Mouse (Mus musculus) limb, embryonic 11.5 days (tissue): ENCODE data around the gene Miip. TPM values are rescaled to one million over a fixed set of nuclear protein-coding genes. Genes with fewer than 3 reads are reported as not detected.
A peak's percentile ranks its signal among the peaks of the same experiment; 100 is the strongest.
"Not testable (repeated sequence)": the region's sequence is repeated elsewhere in the genome, so short reads cannot be mapped to it uniquely, and the experiment has no call there.

ENCODE experiments used
- ATAC-seq: fragments of 200-750 bp; cut with Nextera tagmentation; 2 replicates; pipeline ENCODE4 v1.8.0; 2017; ENCODE audit warnings: low read depth; ENCODE audit not compliant: insufficient number of reproducible peaks, low FRiP score, low TSS enrichment
- DNase-seq: peaks from one replicate; pipeline ENCODE4 v3.0.0-alpha.2; 2015; ENCODE audit warnings: low spot score
- H3K27ac ChIP-seq: fragments of 300-500 bp; sonication (generic); replicated peaks from 2 replicates; pipeline ENCODE4 v1.5.1; 2014; ENCODE audit warnings: low read depth, mild to moderate bottlenecking, low read length
- H3K27me3 ChIP-seq: fragments of 300-500 bp; sonication (generic); 2 replicates; pipeline ENCODE4 v1.6.1; 2014; ENCODE audit warnings: mild to moderate bottlenecking, low read length, mixed read lengths; ENCODE audit not compliant: control insufficient read depth, insufficient read depth
- H3K36me3 ChIP-seq: fragments of 300-500 bp; sonication (generic); 2 replicates; pipeline ENCODE4 v1.6.1; 2014; ENCODE audit warnings: mild to moderate bottlenecking, low read length, moderate library complexity, mixed read lengths; ENCODE audit not compliant: control insufficient read depth, insufficient read depth
- H3K4me1 ChIP-seq: fragments of 300-500 bp; sonication (generic); 2 replicates; pipeline ENCODE4 v1.6.1; 2014; ENCODE audit warnings: low read length, mixed read lengths; ENCODE audit not compliant: control insufficient read depth, insufficient read depth
- H3K4me2 ChIP-seq: fragments of 300-500 bp; sonication (generic); 2 replicates; pipeline ENCODE4 v1.6.1; 2014; ENCODE audit warnings: low read depth, mild to moderate bottlenecking, moderate library complexity; ENCODE audit not compliant: severe bottlenecking
- H3K4me3 ChIP-seq: fragments of 300-500 bp; sonication (generic); 2 replicates; pipeline ENCODE4 v1.5.1; 2014; ENCODE audit warnings: low read depth, low read length
- H3K9ac ChIP-seq: fragments of 300-500 bp; sonication (generic); 2 replicates; pipeline ENCODE4 v1.6.1; 2014; ENCODE audit warnings: mild to moderate bottlenecking, low read length
- H3K9me3 ChIP-seq: fragments of 300-500 bp; sonication (generic); 2 replicates; pipeline ENCODE4 v1.6.1; 2016; ENCODE audit warnings: low read length; ENCODE audit not compliant: control insufficient read depth
- WGBS: fragments of 180-500 bp; shearing (Covaris S2); extraction: QIAGEN DNeasy Blood & Tissue Kit; methylation state at CpG from one replicate; pipeline ENCODE4 v1.1.7; 2014; 5-methylcytosine and 5-hydroxymethylcytosine counted together
- polyA plus RNA-seq: library from polyadenylated mRNA; unstranded; fragments of >200 nt; fragmentation: Nextera tagmentation; extraction: Ambion mirVana; gene quantifications from 2 replicates; pipeline ENCODE4 v1.2.1, GENCODE M21; 2014

The Miip gene
- polyA plus RNA-seq, 1 experiment from 2014 or later, result 33.2 TPM

DNA sequence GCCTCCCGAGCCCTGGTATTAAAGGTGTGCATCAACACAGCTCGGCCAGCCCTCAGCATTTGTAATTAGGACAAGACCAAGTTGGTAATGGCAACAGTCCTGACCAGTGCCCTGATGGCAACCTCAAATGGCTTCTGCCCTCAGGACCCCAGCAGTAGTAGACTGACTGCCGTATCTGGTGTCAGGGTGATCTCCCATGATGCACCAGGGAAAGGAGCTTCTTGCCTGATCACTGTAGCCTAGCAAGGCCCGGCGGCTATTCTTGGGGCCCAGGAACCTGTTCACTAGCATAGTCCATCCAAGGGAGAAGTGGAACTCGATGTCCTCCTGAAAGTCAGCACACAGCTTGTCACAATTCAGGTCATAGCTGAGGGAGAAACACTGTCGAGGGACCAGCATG lies 13.2 kb upstream of the Miip start:
- Histone ChIP-seq H3K27me3 (no peaks in the 10 kb centered on the region), H3K9ac (no peak overlapping the region), H3K36me3 (peaks cover 23% of the 10 kb centered on the region), H3K27ac (no peak overlapping the region), H3K4me2 (no peak overlapping the region), H3K4me3 (no peak overlapping the region), H3K4me1 (no peaks in the 10 kb centered on the region), H3K9me3 (no peaks in the 10 kb centered on the region)
- DNase-seq, result no peak
- ATAC-seq, result no peak
- WGBS, result 94% methylated on average over 7 of the region's 7 CpGs

DNA sequence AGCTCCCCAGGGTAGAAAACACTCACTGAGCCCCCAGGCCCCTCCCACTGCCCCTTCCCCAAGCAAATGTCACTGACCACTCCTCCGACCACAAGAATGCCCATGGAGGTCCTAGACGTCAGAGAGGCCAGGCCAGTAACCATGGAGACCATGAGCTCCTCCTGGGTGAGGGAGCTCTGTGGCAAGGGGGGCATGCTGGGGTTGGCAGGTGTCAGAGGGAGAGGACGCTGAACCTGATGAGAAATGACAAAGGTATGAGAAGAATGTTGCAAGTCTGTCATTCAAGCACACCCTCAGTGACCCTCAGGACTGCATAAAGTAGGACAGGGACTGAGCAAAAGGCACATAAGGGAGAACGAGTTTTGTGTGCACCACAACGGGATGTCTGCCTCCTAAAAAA lies 11.2 kb upstream of the Miip start:
- 69% methylated on average over 5 of the region's 5 CpGs for WGBS
- no peak for DNase-seq
- H3K9ac ChIP-seq, result no peak overlapping the region
- H3K4me2 ChIP-seq, result no peak overlapping the region
- no peak overlapping the region for H3K4me3 ChIP-seq
- H3K9me3 ChIP-seq, result no peaks in the 10 kb centered on the region
- no peak for ATAC-seq
- no peaks in the 10 kb centered on the region for H3K4me1 ChIP-seq
- H3K27ac ChIP-seq, result no peak overlapping the region
- peaks cover 19% of the 10 kb centered on the region for H3K36me3 ChIP-seq
- no peaks in the 10 kb centered on the region for H3K27me3 ChIP-seq

DNA sequence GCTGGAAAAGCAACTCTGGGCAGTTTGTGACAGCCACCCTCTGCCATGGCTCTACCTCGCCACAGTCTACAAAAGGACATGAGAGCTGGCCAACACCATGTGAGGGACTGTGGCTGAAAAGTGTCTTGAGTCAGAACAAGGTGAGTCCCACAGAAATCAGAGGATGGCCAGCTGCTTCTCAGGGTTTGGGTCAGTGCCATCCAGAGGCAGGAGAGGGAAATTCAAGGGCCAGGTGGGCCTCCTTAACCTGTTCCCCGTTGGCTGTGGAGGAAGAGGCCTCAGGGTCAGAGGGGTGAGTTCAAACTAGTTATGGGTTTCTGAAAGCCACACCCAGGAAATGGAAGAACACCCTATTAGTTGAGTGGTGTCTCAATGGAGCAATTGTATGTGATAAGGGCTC lies 10.8 kb upstream of the Miip start:
- Histone ChIP-seq H3K4me2 (no peak overlapping the region), H3K36me3 (peaks cover 19% of the 10 kb centered on the region), H3K4me1 (no peaks in the 10 kb centered on the region), H3K27me3 (no peaks in the 10 kb centered on the region), H3K4me3 (no peak overlapping the region), H3K9me3 (no peaks in the 10 kb centered on the region), H3K27ac (no peak overlapping the region), H3K9ac (no peak overlapping the region)
- 82% methylated on average over 2 of the region's 2 CpGs for WGBS
- no peak for ATAC-seq
- DNase-seq, result no peak

DNA sequence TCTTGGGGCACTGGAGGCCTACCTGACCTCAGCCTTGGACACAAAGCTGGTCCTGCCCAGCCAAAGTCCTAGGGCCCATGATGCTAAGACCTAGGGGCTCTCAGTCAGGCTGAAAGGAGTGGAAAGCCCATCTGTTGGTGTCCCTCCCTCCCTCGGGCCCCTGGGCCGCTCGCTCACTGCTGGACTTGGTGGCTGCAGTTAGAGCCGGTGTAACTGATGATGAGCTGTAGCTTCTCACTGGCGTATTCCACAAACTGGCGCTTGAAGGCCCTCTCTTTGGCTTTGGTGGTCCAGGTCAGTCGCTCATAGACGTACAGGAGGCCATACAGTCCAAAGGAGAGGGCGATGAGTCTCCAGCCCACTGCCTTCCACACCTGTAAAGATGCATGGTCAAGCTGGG lies 9.9 kb upstream of the Miip start:
- 95% methylated on average over 9 of the region's 9 CpGs for WGBS

DNA sequence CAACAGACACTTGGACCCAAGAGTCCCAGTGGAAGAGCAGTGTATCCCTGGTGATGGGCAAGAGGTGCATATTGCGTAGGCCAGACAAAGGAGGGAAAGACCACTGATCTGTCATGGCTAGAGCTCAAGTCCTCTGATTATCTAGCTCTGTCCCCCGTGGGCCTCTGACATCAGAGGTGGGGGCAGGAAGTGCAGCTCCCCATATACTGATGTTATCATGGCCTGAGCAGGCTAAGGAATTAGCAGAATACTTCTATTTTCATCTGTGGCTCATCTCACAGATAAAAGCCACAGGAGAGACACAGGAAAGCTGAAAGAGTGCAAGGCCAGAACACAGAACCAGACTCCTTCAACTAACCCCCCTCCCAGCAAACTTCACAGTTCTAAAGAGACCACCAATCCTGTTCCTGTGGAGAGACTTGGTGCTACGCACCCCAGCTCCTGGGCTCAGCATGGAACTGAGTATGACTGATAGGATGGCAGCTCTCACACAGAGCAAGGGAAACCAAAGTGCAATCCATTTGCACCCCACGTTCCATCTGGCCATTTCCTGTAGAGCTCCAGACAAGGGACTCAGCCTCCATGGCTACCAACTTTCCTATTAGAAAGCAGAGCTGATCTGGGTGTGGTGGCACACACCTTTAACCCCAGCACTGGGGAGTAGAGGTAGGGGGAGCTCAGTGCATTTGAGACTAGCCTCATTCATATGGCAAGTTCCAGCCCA lies 7.4 kb upstream of the Miip start:
- DNase-seq (no peak), ATAC-seq (no peak)
- H3K4me3 ChIP-seq, result no peak overlapping the region
- no peak overlapping the region for H3K9ac ChIP-seq
- no peak overlapping the region for H3K27ac ChIP-seq
- H3K4me2 ChIP-seq, result no peak overlapping the region
- peaks cover 20% of the 10 kb centered on the region for H3K36me3 ChIP-seq
- 89% methylated on average over 4 of the region's 4 CpGs for WGBS
- H3K27me3 ChIP-seq, result no peaks in the 10 kb centered on the region
- no peaks in the 10 kb centered on the region for H3K9me3 ChIP-seq
- H3K4me1 ChIP-seq, result no peaks in the 10 kb centered on the region

More for the DNA sequence above, 9.9 kb upstream of the Miip start:
- Histone ChIP-seq H3K36me3 (peaks cover 19% of the 10 kb centered on the region), H3K4me1 (no peaks in the 10 kb centered on the region), H3K9ac (no peak overlapping the region), H3K9me3 (no peaks in the 10 kb centered on the region), H3K4me2 (no peak overlapping the region), H3K27me3 (no peaks in the 10 kb centered on the region), H3K4me3 (no peak overlapping the region), H3K27ac (no peak overlapping the region)
- DNase-seq (no peak), ATAC-seq (no peak)

DNA sequence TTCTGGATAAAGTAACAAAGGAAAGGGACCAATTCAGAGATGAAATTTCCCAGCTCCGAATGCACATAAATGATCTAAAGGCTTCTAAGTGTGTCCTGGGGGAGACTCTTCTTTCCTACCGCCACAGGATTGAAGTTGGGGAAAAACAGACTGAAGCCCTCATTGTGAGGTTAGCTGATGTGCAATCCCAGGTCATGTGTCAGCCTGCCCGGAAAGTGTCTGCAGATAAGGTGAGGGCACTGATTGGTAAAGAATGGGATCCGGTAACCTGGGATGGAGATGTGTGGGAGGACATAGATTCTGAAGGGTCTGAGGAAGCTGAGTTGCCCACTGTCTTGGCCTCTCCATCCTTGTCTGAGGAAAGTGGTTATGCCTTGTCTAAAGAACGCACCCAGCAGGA lies 622 bp upstream of the Miip start:
- Histone ChIP-seq H3K9me3 (no peaks in the 10 kb centered on the region), H3K27ac (no peak overlapping the region), H3K4me3 (peak overlapping the region; percentile 83), H3K4me1 (peaks cover 13% of the 10 kb centered on the region; the same call in 1 of the 2 replicates), H3K4me2 (peak overlapping the region; percentile 81), H3K36me3 (peaks cover 17% of the 10 kb centered on the region; the same call in 1 of the 2 replicates), H3K27me3 (no peaks in the 10 kb centered on the region), H3K9ac (peak overlapping the region; percentile 49)
- WGBS, result 15% methylated on average over 5 of the region's 5 CpGs
- no peak for ATAC-seq
- no peak for DNase-seq

DNA sequence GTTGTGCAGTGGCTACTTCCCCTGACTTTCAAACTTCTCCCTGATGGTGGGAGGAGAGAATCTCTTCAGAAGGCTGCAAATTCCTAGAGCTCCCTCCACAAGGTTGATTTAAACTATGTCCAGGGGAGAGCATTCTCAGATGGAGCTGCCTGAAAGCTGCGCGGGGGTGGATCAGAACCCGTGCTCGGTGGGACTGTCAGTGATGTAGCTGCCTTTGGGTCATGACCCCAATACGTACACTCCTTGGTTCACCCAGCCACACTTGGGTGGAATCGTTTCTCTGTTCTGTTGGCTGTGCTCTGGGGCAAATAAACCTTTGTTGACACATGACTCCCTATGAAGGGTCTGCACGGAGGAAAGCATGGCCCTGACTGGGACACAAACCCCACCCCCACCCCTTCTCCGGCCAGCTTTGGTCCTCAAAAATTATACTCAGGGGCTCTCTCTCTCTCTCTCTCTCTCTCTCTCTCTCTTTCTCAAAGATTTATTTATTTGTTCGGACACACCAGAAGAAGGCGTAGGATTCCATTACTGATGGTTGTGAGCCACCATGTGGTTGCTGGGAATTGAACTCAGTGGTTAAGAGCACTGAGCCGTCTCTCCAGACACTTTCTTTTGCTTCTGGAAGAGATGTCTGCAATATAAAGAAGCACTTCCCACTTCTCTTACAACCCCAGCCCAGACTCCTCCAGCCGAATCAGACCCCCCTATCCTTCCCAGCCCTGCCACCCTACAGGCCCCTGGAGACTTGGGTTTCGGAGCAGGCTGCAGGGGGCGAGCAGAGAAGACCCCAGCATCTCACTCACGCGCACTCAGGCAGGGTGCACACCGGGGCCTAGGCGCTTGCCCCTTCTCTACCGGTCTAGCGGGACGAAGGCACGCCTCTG lies 810 bp downstream of the Miip start:
- Histone ChIP-seq H3K4me3 (peak overlapping the region; percentile 83), H3K9me3 (no peaks in the 10 kb centered on the region), H3K27ac (0 out of 2 replicates have a peak overlapping the region, but pooled peaks have one; percentile 21), H3K9ac (peak overlapping the region; percentile 79), H3K27me3 (no peaks in the 10 kb centered on the region), H3K4me1 (peaks cover 13% of the 10 kb centered on the region; the same call in 1 of the 2 replicates), H3K4me2 (peak overlapping the region; percentile 81), H3K36me3 (peaks cover 11% of the 10 kb centered on the region; the same call in 1 of the 2 replicates)
- DNase-seq (no peak), ATAC-seq (peak; percentile 69)
- 6% methylated on average over 22 of the region's 22 CpGs for WGBS

DNA sequence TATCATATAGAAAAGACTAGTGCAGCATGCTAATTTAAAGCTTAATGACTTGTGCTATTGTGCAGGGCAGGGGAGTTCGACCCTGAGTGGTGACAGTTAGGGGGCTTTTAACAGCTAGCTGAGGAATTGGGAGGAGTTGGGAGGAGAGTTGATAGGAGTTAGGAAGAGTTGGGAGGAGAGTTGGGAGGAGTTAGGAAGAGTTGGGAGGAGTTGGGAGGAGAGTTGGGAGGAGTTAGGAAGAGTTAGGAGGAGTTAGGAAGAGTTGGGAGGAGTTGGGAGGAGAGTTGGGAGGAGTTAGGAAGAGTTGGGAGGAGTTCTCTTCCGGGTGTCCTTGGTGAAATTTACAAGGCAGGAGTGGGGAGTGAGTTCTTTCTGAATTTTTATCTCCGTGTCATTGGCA lies 1.8 kb downstream of the Miip start:
- H3K36me3 ChIP-seq, H3K4me3 ChIP-seq, H3K27me3 ChIP-seq, H3K27ac ChIP-seq, H3K9ac ChIP-seq, DNase-seq, H3K9me3 ChIP-seq, ATAC-seq, H3K4me2 ChIP-seq: not testable (repeated sequence)
- 33% methylated on average over 3 of the region's 3 CpGs for WGBS
- peaks cover 13% of the 10 kb centered on the region; the same call in 1 of the 2 replicates for H3K4me1 ChIP-seq
